Mouse (Mus musculus) kidney, embryonic 16.5 days (tissue): ENCODE measurements around the gene Rbms3. TPM values are rescaled to one million over a fixed set of nuclear protein-coding genes. Genes with fewer than 3 reads are reported as not detected.

Experiments used
- ATAC-seq: fragments of 200-750 bp; cut with Nextera tagmentation; 2 replicates; pipeline ENCODE4 v1.8.0; 2017; ENCODE audit warnings: moderate TSS enrichment; ENCODE audit not compliant: low FRiP score, low TSS enrichment
- H3K27ac ChIP-seq: fragments of 300-500 bp; sonication (generic); 2 replicates; pipeline ENCODE4 v1.5.1; 2014; ENCODE audit warnings: low read length
- H3K27me3 ChIP-seq: fragments of 300-500 bp; sonication (generic); 2 replicates; pipeline ENCODE4 v1.6.1; 2014; ENCODE audit warnings: low read length, control low read depth, mixed read lengths; ENCODE audit not compliant: insufficient read depth
- H3K36me3 ChIP-seq: fragments of 300-500 bp; sonication (generic); 2 replicates; pipeline ENCODE4 v1.6.1; 2014; ENCODE audit warnings: low read length, control low read depth, mixed read lengths; ENCODE audit not compliant: insufficient read depth
- H3K4me1 ChIP-seq: fragments of 300-500 bp; sonication (generic); 2 replicates; pipeline ENCODE4 v1.6.1; 2014; ENCODE audit warnings: low read length, control low read depth, mixed read lengths; ENCODE audit not compliant: insufficient read depth
- H3K4me2 ChIP-seq: fragments of 300-500 bp; sonication (generic); replicated peaks from 2 replicates; pipeline ENCODE4 v1.6.1; 2014; ENCODE audit warnings: low read depth, low read length
- H3K4me3 ChIP-seq: fragments of 300-500 bp; sonication (generic); 2 replicates; pipeline ENCODE4 v1.5.1; 2014; ENCODE audit warnings: mild to moderate bottlenecking, low read length
- H3K9ac ChIP-seq: fragments of 300-500 bp; sonication (generic); replicated peaks from 2 replicates; pipeline ENCODE4 v1.6.1; 2014; ENCODE audit warnings: low read length
- H3K9me3 ChIP-seq: fragments of 300-500 bp; sonication (generic); 2 replicates; pipeline ENCODE4 v1.6.1; 2016; ENCODE audit warnings: low read length, control low read depth
- WGBS: fragments of 180-500 bp; shearing (Covaris S2); extraction: QIAGEN DNeasy Blood & Tissue Kit; methylation state at CpG from one replicate; pipeline ENCODE4 v1.1.7; 2014; 5-methylcytosine and 5-hydroxymethylcytosine counted together
- polyA plus RNA-seq: library from polyadenylated mRNA; unstranded; fragments of >200 nt; fragmentation: Nextera tagmentation; extraction: Ambion mirVana; gene quantifications from 2 replicates; pipeline ENCODE4 v1.2.1, GENCODE M21; 2015

The Rbms3 gene
- polyA plus RNA-seq, 1 experiment from 2014 or later = 81.9 TPM

DNA sequence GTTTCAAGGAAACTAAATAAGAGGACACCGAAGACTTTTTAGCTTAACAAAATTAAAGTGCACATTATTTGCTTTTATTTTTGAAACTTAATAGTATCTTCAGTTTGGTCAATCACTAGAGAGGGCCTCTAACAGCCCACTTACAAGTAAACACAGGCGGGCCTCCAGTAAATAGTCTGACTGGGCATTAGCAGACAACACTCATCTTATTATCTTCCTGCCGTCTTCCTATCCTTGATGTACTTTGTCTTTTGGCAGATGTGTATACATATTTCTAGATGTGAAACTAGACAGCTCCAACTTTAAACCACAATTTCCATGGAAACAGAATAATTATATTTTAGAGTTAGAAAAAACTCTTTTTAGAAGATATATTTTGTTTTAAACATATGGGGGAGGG is 901.6 kb downstream of the Rbms3 start:
- Histone ChIP-seq H3K4me1 (no peaks in the 10 kb centered on the region), H3K4me3 (no peak overlapping the region), H3K36me3 (no peaks in the 10 kb centered on the region), H3K9me3 (no peaks in the 10 kb centered on the region), H3K4me2 (no peak overlapping the region), H3K27me3 (no peaks in the 10 kb centered on the region), H3K27ac (no peak overlapping the region), H3K9ac (no peak overlapping the region)
- WGBS = 90% methylated on average over 3 of the region's 3 CpGs
- ATAC-seq = no peak

DNA sequence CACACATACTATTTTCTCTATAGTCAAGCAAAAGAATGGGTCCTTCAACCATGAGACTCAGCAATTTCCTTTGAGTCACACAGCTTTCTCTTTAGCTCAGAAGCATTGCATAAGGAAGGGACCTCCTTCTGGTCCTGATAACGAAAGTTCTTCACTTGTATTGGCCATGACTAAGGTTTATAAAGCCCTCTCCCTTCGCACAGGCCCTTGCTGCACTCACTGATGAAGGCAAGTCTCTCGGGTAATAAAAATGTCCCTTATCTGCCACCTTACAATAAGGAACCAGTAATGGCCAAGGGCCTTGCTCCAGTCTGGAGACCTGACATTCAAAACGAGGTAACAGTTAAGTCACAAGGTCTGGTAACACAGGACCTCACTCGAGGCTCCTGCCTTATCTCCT is 905.1 kb downstream of the Rbms3 start:
- Histone ChIP-seq H3K4me1 (no peaks in the 10 kb centered on the region), H3K4me2 (no peak overlapping the region), H3K27me3 (no peaks in the 10 kb centered on the region), H3K36me3 (no peaks in the 10 kb centered on the region), H3K27ac (no peak overlapping the region), H3K9ac (no peak overlapping the region), H3K9me3 (no peaks in the 10 kb centered on the region), H3K4me3 (no peak overlapping the region)
- 71% methylated on average over 5 of the region's 5 CpGs for WGBS
- no peak for ATAC-seq

DNA sequence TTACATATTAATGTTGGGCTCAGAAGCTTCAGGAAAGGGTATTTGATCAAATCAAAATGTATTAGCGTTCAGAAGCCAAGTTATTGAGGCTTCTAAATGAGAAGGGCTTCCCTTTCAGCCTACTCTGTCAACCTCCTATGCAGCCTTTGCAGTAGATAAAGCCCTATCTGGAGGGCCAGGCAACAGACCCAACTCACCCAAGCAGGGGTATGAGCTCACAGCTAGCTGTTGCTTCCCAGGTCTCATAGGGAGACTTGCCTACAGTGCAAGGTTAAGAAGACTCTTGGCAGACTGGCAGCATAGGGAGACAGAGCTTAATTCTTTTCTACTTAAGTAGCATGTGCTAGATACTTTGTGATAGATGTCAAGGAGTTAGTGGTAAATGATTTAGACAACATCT is 926.6 kb downstream of the Rbms3 start:
- ATAC-seq = no peak
- WGBS = 89% methylated on average over 1 of the region's 1 CpGs
- H3K4me1 ChIP-seq = no peaks in the 10 kb centered on the region
- no peak overlapping the region for H3K4me2 ChIP-seq
- H3K36me3 ChIP-seq = 0 out of 2 replicates have a peak, but pooled peaks cover 5% of the 10 kb centered on the region
- no peaks in the 10 kb centered on the region for H3K27me3 ChIP-seq
- H3K9me3 ChIP-seq = peaks cover 5% of the 10 kb centered on the region; the same call in 1 of the 2 replicates
- no peak overlapping the region for H3K9ac ChIP-seq
- no peak overlapping the region for H3K27ac ChIP-seq
- no peak overlapping the region for H3K4me3 ChIP-seq

DNA sequence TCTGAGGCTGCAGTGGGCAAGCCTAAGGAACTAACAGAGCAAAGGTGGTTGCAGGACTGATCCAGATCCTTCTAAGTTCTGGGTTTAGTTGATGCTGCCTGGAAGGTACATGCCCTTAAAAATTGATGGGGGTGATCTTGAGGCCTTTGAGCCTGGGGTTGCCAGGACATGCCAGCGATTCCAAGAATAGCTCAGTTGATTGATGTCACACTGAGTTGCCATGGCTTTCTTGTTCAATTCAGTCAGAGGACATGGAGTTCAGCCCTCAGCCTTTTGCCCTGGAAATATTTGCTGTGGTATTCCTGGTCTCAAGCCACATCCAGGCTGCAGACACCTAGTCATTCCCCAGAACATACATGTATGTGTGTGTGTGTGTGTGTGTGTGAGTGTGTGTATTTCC is 927.1 kb downstream of the Rbms3 start:
- no peaks in the 10 kb centered on the region for H3K4me1 ChIP-seq
- no peak overlapping the region for H3K9ac ChIP-seq
- H3K36me3 ChIP-seq = 0 out of 2 replicates have a peak, but pooled peaks cover 5% of the 10 kb centered on the region
- H3K9me3 ChIP-seq = peaks cover 5% of the 10 kb centered on the region; the same call in 1 of the 2 replicates
- 82% methylated on average over 1 of the region's 1 CpGs for WGBS
- peak overlapping the region; percentile 21; the same call in 1 of the 2 replicates for H3K27ac ChIP-seq
- ATAC-seq = no peak
- H3K4me2 ChIP-seq = no peak overlapping the region
- no peak overlapping the region for H3K4me3 ChIP-seq
- H3K27me3 ChIP-seq = no peaks in the 10 kb centered on the region

DNA sequence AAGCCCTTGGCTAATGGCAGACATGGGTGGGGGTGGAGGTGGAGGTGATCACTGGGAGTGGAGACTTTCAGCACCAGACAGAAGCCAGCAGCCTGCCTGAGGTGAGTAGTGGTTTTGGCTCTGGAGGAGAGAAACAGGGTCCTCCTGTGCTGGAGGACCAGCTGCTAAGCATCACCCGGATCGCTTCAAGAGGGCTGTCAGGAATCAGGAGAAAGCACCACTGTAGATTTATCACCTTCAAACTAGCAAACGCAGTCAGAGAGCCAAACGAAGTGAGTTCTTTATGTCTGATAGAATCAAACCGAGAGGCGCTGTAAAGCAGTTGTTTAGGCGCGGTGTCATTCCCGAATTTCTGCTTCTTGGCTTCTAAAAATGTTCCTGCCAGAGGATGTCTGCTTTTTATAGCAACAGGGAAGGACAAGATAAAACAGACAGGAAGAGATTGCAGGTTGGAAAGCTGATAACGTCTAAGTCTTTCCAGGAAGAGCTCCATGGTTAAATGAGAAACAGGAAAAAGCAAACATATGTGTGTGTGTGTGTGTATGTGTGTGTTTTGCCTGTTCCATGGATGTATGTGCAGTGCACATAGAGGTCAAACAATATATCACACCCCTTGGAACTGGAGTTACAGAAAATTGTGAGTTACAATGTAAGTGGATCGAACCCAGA is 928.1 kb downstream of the Rbms3 start:
- ATAC-seq = peak; percentile 69
- WGBS = 21% methylated on average over 11 of the region's 11 CpGs
- no peaks in the 10 kb centered on the region for H3K27me3 ChIP-seq
- 0 out of 2 replicates have a peak, but pooled peaks cover 5% of the 10 kb centered on the region for H3K36me3 ChIP-seq
- peak overlapping the region; percentile 27; the same call in 1 of the 2 replicates for H3K27ac ChIP-seq
- H3K4me2 ChIP-seq = no peak overlapping the region
- peaks cover 5% of the 10 kb centered on the region; the same call in 1 of the 2 replicates for H3K9me3 ChIP-seq
- H3K4me3 ChIP-seq = no peak overlapping the region
- H3K9ac ChIP-seq = no peak overlapping the region
- no peaks in the 10 kb centered on the region for H3K4me1 ChIP-seq

DNA sequence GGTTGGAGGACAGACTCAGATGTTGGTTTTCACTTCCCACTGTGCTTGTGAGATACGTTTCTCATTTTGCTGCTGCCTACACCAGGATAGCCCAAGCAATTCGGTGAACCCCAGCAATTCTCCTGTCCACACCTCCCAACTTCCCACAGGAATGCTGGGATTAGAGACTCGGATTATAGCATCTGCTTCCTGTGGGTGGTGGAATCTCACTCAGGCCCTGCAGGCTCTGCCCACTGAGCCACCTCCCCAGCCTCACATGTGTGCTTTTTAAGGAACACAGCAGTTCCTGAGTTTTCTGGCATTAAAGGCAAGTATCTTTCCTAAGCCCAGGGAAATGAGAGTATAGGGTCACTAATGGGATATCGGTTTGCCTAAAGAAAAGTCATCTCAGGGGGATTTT is 941.1 kb downstream of the Rbms3 start:
- Histone ChIP-seq H3K36me3 (peaks cover 6% of the 10 kb centered on the region; the same call in 1 of the 2 replicates), H3K27ac (no peak overlapping the region), H3K4me3 (no peak overlapping the region), H3K4me2 (no peak overlapping the region), H3K9me3 (0 out of 2 replicates have a peak, but pooled peaks cover 4% of the 10 kb centered on the region), H3K9ac (no peak overlapping the region), H3K4me1 (no peaks in the 10 kb centered on the region), H3K27me3 (no peaks in the 10 kb centered on the region)
- WGBS = 82% methylated on average over 4 of the region's 4 CpGs
- ATAC-seq = no peak

DNA sequence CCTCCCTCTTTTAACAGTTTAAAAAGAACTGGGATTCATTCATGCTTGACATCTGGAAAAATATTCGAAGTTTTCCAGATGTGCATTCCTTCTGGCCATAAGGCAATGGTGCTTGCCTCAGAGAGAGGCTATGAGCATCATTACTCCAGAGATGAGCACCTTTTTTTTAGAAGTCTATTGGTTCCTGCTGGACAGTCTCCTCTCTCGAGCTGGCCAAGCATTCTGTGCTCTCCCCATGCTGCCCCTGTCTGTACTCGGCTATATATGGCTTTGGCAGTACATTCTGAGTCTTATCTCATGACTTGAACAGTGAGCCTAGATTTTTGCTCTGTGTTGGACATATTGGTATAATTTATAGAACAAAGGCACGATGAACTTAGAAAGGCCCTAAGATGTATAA is 952.6 kb downstream of the Rbms3 start:
- 65% methylated on average over 4 of the region's 4 CpGs for WGBS
- H3K4me3 ChIP-seq = no peak overlapping the region
- no peaks in the 10 kb centered on the region for H3K9me3 ChIP-seq
- H3K4me2 ChIP-seq = no peak overlapping the region
- H3K4me1 ChIP-seq = peaks cover 4% of the 10 kb centered on the region; the same call in 1 of the 2 replicates
- H3K27ac ChIP-seq = peak overlapping the region; percentile 66
- H3K36me3 ChIP-seq = 0 out of 2 replicates have a peak, but pooled peaks cover 6% of the 10 kb centered on the region
- peak; percentile 81 for ATAC-seq
- H3K27me3 ChIP-seq = no peaks in the 10 kb centered on the region
- H3K9ac ChIP-seq = no peak overlapping the region

DNA sequence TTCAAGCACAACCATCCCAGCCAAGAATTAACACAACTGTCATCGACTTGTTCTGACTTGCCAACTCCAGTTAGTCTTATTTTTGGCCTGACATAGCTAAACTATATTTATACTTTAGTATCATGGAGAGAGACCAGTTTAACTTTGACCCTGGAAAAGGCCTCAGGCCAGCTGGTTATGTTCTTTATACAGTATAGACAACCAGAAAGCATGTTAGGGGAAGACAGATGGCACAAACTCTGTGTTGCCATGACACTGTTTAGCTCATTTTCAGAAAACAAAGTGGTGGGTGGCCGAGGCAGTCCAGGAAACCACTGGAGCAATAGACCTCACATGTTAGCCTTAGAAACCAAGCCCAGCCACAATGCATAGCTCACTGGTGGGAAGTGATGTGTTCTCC is 953.3 kb downstream of the Rbms3 start:
- 66% methylated on average over 2 of the region's 2 CpGs for WGBS
- H3K9ac ChIP-seq = no peak overlapping the region
- H3K4me3 ChIP-seq = no peak overlapping the region
- H3K27ac ChIP-seq = peak overlapping the region; percentile 66
- peak; percentile 69 for ATAC-seq
- H3K4me2 ChIP-seq = no peak overlapping the region
- H3K27me3 ChIP-seq = no peaks in the 10 kb centered on the region
- H3K9me3 ChIP-seq = no peaks in the 10 kb centered on the region
- peaks cover 4% of the 10 kb centered on the region; the same call in 1 of the 2 replicates for H3K4me1 ChIP-seq
- 0 out of 2 replicates have a peak, but pooled peaks cover 6% of the 10 kb centered on the region for H3K36me3 ChIP-seq

DNA sequence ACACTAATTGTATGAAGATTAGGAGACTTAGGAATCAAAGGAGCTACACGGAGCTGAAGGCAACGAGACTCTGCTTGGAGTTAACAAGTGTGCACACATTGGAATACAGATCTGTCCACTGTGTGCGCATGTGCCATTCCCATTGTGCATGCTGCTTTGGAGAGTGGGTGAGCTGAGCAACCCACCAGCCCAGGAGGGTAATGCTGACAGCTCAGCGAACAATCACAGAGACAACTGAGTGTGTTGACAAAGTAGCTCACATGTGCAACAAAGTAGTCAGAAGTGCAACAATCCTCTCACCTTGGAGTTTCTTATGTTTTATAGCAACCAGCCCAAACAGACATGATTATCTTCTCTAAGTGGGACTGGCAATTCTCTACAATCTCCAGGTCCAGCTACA is 955.5 kb downstream of the Rbms3 start:
- H3K36me3 ChIP-seq = no peaks in the 10 kb centered on the region
- no peak overlapping the region for H3K4me2 ChIP-seq
- H3K4me3 ChIP-seq = no peak overlapping the region
- H3K27ac ChIP-seq = no peak overlapping the region
- no peaks in the 10 kb centered on the region for H3K27me3 ChIP-seq
- WGBS = 83% methylated on average over 4 of the region's 4 CpGs
- H3K4me1 ChIP-seq = peaks cover 4% of the 10 kb centered on the region; the same call in 1 of the 2 replicates
- H3K9ac ChIP-seq = no peak overlapping the region
- H3K9me3 ChIP-seq = no peaks in the 10 kb centered on the region
- ATAC-seq = no peak

DNA sequence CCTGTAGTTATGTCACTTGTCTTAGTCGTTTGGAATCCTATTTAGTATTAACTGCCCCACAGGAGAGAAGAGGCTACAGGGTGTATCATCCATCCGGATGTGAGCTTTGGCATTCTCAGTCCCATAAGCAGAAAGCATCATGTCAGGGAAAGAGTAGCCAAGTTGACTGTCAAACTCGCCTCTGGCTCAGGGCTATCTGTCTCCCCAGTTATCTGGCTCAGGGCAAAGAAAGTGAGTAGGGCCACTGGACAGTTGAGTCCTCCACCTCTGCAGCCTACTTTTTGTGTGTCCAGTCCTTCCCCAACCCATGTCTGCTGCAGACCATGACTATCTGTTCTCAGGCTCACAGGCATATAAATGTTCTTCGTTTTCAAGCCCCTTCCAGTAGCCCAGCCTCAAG is 968.7 kb downstream of the Rbms3 start:
- 83% methylated on average over 4 of the region's 4 CpGs for WGBS
- Histone ChIP-seq H3K4me2 (no peak overlapping the region), H3K9ac (no peak overlapping the region), H3K27ac (no peak overlapping the region), H3K27me3 (no peaks in the 10 kb centered on the region), H3K4me3 (no peak overlapping the region), H3K36me3 (peaks cover 10% of the 10 kb centered on the region), H3K9me3 (no peaks in the 10 kb centered on the region), H3K4me1 (no peaks in the 10 kb centered on the region)
- ATAC-seq = no peak
